Mouse (Mus musculus): ENCODE data around the gene Ncoa7. TPM values are rescaled to one million over a fixed set of nuclear protein-coding genes. Genes with fewer than 3 reads are reported as not detected.
A peak's percentile ranks its signal among the peaks of the same experiment; 100 is the strongest.
"Not testable (repeated sequence)": the region's sequence is repeated elsewhere in the genome, so short reads cannot be mapped to it uniquely, and the experiment has no call there.

Ncoa7 gene
- polyA plus RNA-seq, 1 experiment from 2014 or later: 11.8 TPM

GRCm38 (mm10) chr10:30780921-30781320 is 22.2 kb downstream of the Ncoa7 start:
- 86% methylated on average over 9 of the region's 9 CpGs for WGBS (ENCODE audit: insufficient replicate concordance)
- DNase-seq; H3K4me3 ChIP-seq (replicated peaks); ATAC-seq (ENCODE audit: low read depth); H3K27me3 ChIP-seq; H3K9ac ChIP-seq; H3K27ac ChIP-seq; H3K4me2 ChIP-seq; H3K9me3 ChIP-seq (replicated peaks): not testable (repeated sequence)
- H3K36me3 ChIP-seq: peaks cover 21% of the 10 kb centered on the region
- H3K4me1 ChIP-seq (replicated peaks): peaks cover 23% of the 10 kb centered on the region

- 59% methylated on average over 3 of the region's 3 CpGs for WGBS (ENCODE audit: insufficient replicate concordance)
- H3K27ac ChIP-seq: no peak overlapping the region; the same call in 1 of the 2 replicates
- H3K27me3 ChIP-seq: no peaks in the 10 kb centered on the region
- no peak overlapping the region for H3K4me3 ChIP-seq (replicated peaks)
- H3K36me3 ChIP-seq: peaks cover 15% of the 10 kb centered on the region
- H3K4me1 ChIP-seq (replicated peaks): peaks cover 19% of the 10 kb centered on the region
- DNase-seq: no peak
- no peak overlapping the region for H3K4me2 ChIP-seq
- no peaks in the 10 kb centered on the region for H3K9me3 ChIP-seq (replicated peaks)
- peak; percentile 50 for ATAC-seq (ENCODE audit: low read depth)
- peak overlapping the region; percentile 8; the same call in 1 of the 2 replicates for H3K9ac ChIP-seq
These were observed 24.9 kb downstream of the Ncoa7 start for GRCm38 (mm10) chr10:30778240-30778639.

- H3K9me3 ChIP-seq (replicated peaks): no peaks in the 10 kb centered on the region
- WGBS (ENCODE audit: insufficient replicate concordance): 81% methylated on average over 2 of the region's 2 CpGs
- no peak overlapping the region for H3K4me2 ChIP-seq
- peaks cover 7% of the 10 kb centered on the region for H3K36me3 ChIP-seq
- no peak for ATAC-seq (ENCODE audit: low read depth)
- H3K4me1 ChIP-seq (replicated peaks): peaks cover 19% of the 10 kb centered on the region
- H3K9ac ChIP-seq: no peak overlapping the region
- no peak overlapping the region for H3K4me3 ChIP-seq (replicated peaks)
- no peaks in the 10 kb centered on the region for H3K27me3 ChIP-seq
- DNase-seq: no peak
- no peak overlapping the region for H3K27ac ChIP-seq
These were observed 27.1 kb downstream of the Ncoa7 start for GRCm38 (mm10) chr10:30775987-30776386.

- Histone ChIP-seq H3K4me2 (no peak overlapping the region), H3K9me3 (replicated peaks) (no peaks in the 10 kb centered on the region), H3K4me1 (replicated peaks) (peaks cover 19% of the 10 kb centered on the region), H3K27ac (no peak overlapping the region), H3K9ac (no peak overlapping the region), H3K27me3 (no peaks in the 10 kb centered on the region), H3K36me3 (peaks cover 7% of the 10 kb centered on the region), H3K4me3 (replicated peaks) (no peak overlapping the region)
- DNase-seq: no peak
- WGBS (ENCODE audit: insufficient replicate concordance): 85% methylated on average over 5 of the region's 5 CpGs
- no peak for ATAC-seq (ENCODE audit: low read depth)
These were observed 27.6 kb downstream of the Ncoa7 start for GRCm38 (mm10) chr10:30775568-30775967.

- no peaks in the 10 kb centered on the region for H3K9me3 ChIP-seq (replicated peaks)
- no peaks in the 10 kb centered on the region for H3K27me3 ChIP-seq
- peak overlapping the region; percentile 29; the same call in 1 of the 2 replicates for H3K27ac ChIP-seq
- DNase-seq (no peak), ATAC-seq (ENCODE audit: low read depth) (no peak)
- no peak overlapping the region for H3K4me2 ChIP-seq
- H3K4me3 ChIP-seq (replicated peaks): no peak overlapping the region
- H3K4me1 ChIP-seq (replicated peaks): peaks cover 21% of the 10 kb centered on the region
- no peak overlapping the region for H3K9ac ChIP-seq
- peaks cover 10% of the 10 kb centered on the region for H3K36me3 ChIP-seq
- 88% methylated on average over 2 of the region's 2 CpGs for WGBS (ENCODE audit: insufficient replicate concordance)
These were observed 28.7 kb downstream of the Ncoa7 start for GRCm38 (mm10) chr10:30774396-30774795.

GRCm38 (mm10) chr10:30773181-30773580 is 29.9 kb downstream of the Ncoa7 start:
- H3K36me3 ChIP-seq: peaks cover 13% of the 10 kb centered on the region
- ATAC-seq (ENCODE audit: low read depth): no peak
- H3K4me3 ChIP-seq (replicated peaks): no peak overlapping the region
- H3K9ac ChIP-seq: no peak overlapping the region
- H3K27ac ChIP-seq: peak overlapping the region; percentile 44
- no peaks in the 10 kb centered on the region for H3K9me3 ChIP-seq (replicated peaks)
- 83% methylated on average over 5 of the region's 5 CpGs for WGBS (ENCODE audit: insufficient replicate concordance)
- H3K27me3 ChIP-seq: no peaks in the 10 kb centered on the region
- H3K4me1 ChIP-seq (replicated peaks): peaks cover 22% of the 10 kb centered on the region
- no peak for DNase-seq
- no peak overlapping the region for H3K4me2 ChIP-seq

GRCm38 (mm10) chr10:30771417-30772158 is 31.5 kb downstream of the Ncoa7 start:
- H3K9me3 ChIP-seq (replicated peaks): no peaks in the 10 kb centered on the region
- peaks cover 23% of the 10 kb centered on the region for H3K4me1 ChIP-seq (replicated peaks)
- H3K4me2 ChIP-seq: no peak overlapping the region
- peaks cover 19% of the 10 kb centered on the region for H3K36me3 ChIP-seq
- DNase-seq (no peak), ATAC-seq (ENCODE audit: low read depth) (no peak)
- H3K27me3 ChIP-seq: no peaks in the 10 kb centered on the region
- no peak overlapping the region for H3K9ac ChIP-seq
- H3K4me3 ChIP-seq (replicated peaks): no peak overlapping the region
- 70% methylated on average over 5 of the region's 5 CpGs for WGBS (ENCODE audit: insufficient replicate concordance)
- no peak overlapping the region for H3K27ac ChIP-seq

- H3K27ac ChIP-seq: peak overlapping the region; percentile 39
- ATAC-seq (ENCODE audit: low read depth): no peak
- no peaks in the 10 kb centered on the region for H3K27me3 ChIP-seq
- H3K4me3 ChIP-seq (replicated peaks): no peak overlapping the region
- no peak for DNase-seq
- H3K4me2 ChIP-seq: no peak overlapping the region
- H3K36me3 ChIP-seq: peaks cover 27% of the 10 kb centered on the region
- H3K4me1 ChIP-seq (replicated peaks): peaks cover 33% of the 10 kb centered on the region
- 0 out of 2 replicates have a peak overlapping the region, but pooled peaks have one; percentile 26 for H3K9ac ChIP-seq
- 100% methylated on average over 1 of the region's 1 CpGs for WGBS (ENCODE audit: insufficient replicate concordance)
- H3K9me3 ChIP-seq (replicated peaks): no peaks in the 10 kb centered on the region
These were observed 34.3 kb downstream of the Ncoa7 start for GRCm38 (mm10) chr10:30768820-30769219.

- Histone ChIP-seq H3K27me3 (no peaks in the 10 kb centered on the region), H3K4me1 (replicated peaks) (peaks cover 32% of the 10 kb centered on the region), H3K9me3 (replicated peaks) (no peaks in the 10 kb centered on the region), H3K27ac (peak overlapping the region; percentile 44; the same call in 1 of the 2 replicates), H3K36me3 (peaks cover 25% of the 10 kb centered on the region), H3K4me2 (no peak overlapping the region), H3K9ac (no peak overlapping the region), H3K4me3 (replicated peaks) (no peak overlapping the region)
- 77% methylated on average over 3 of the region's 3 CpGs for WGBS (ENCODE audit: insufficient replicate concordance)
- ATAC-seq (ENCODE audit: low read depth): no peak
- no peak for DNase-seq
These were observed 34.9 kb downstream of the Ncoa7 start for GRCm38 (mm10) chr10:30768250-30768649.

GRCm38 (mm10) chr10:30763179-30763770 is 39.9 kb downstream of the Ncoa7 start:
- ATAC-seq (ENCODE audit: low read depth) (peak; percentile 99), DNase-seq (peak; percentile 94)
- H3K9me3 ChIP-seq (replicated peaks): no peaks in the 10 kb centered on the region
- peak overlapping the region; percentile 49 for H3K4me2 ChIP-seq
- peaks cover 23% of the 10 kb centered on the region for H3K36me3 ChIP-seq
- peak overlapping the region; percentile 69 for H3K9ac ChIP-seq
- H3K27me3 ChIP-seq: no peaks in the 10 kb centered on the region
- H3K27ac ChIP-seq: peak overlapping the region; percentile 99
- whole genome bisulfite sequencing (ENCODE audit: insufficient replicate concordance): 14% methylated on average over 8 of the region's 8 CpGs
- peaks cover 55% of the 10 kb centered on the region for H3K4me1 ChIP-seq (replicated peaks)
- no peak overlapping the region for H3K4me3 ChIP-seq (replicated peaks)

GRCm38 (mm10) chr10:30762284-30762964 is 40.7 kb downstream of the Ncoa7 start:
- DNase-seq (no peak), ATAC-seq (ENCODE audit: low read depth) (no peak)
- WGBS (ENCODE audit: insufficient replicate concordance): 68% methylated on average over 4 of the region's 4 CpGs
- peaks cover 19% of the 10 kb centered on the region for H3K36me3 ChIP-seq
- H3K4me2 ChIP-seq: peak overlapping the region; percentile 49
- H3K9me3 ChIP-seq (replicated peaks): no peaks in the 10 kb centered on the region
- no peaks in the 10 kb centered on the region for H3K27me3 ChIP-seq
- H3K4me3 ChIP-seq (replicated peaks): no peak overlapping the region
- peak overlapping the region; percentile 69 for H3K9ac ChIP-seq
- peak overlapping the region; percentile 99 for H3K27ac ChIP-seq
- peaks cover 52% of the 10 kb centered on the region for H3K4me1 ChIP-seq (replicated peaks)

Measured in liver, embryonic 13.5 days (tissue).